Mouse (Mus musculus): ENCODE results near the gene Sowahc.
A peak's percentile ranks its signal among the peaks of the same experiment; 100 is the strongest.

Gene Sowahc

GRCm38 (mm10) chr10:59221473-59222270, at the start of gene Sowahc, which contains the start of gene Sept10:
TSS of gene Sowahc (plus strand) at chr10:59221953.
TSS of gene Sept10 (minus strand) at chr10:59221847.
- DNase-seq: peak; percentile 99

GRCm38 (mm10) chr10:59172539-59172938, 49.2 kb upstream of the Sowahc start:
- DNase-seq: no peak

DNA sequence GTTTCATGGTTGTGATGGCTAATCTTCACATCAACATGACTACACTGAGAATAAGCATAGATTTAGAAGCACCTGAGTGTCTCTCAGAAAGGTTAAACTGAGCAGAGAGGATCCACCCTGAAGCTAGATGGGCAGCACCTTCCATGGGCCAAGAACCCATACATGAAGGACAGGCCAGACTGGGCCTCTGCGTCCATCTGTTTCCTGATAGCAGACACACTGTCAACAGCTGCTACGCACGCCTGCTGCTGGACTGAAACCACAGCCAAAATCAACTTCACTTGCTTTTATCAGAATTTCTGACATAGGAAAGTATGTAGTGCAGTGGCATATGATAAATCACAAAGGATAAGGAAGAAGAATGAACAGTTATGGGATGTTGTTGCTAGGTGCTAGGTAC, 42.1 kb upstream of the Sowahc start:
- DNase-seq: no peak

GRCm38 (mm10) chr10:59182306-59182705, 39.4 kb upstream of the Sowahc start:
- DNase-seq: no peak

GRCm38 (mm10) chr10:59194891-59195290, 26.9 kb upstream of the Sowahc start:
- peak; percentile 75 to 80 for DNase-seq

DNA sequence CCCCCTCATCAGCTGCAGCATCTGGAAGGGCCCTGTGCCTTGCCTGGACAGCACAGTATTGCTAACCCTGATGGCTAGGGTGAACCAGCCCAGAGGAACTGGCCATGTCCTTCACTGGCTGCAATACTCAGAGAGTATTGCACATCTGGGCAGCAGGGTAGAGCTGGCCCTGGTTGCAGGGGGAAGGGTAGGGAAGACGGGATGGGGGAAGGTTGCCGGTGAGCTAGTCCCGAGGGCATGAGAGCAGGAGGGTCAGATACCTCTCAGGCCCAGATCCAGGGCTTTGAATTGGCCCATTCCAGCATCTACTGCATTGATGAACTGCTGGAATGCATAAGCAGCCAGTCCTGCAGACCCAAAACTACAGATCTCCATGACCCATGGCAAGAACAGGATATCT, 25.0 kb upstream of the Sowahc start:
- DNase-seq: no peak

GRCm38 (mm10) chr10:59200011-59200410, 21.7 kb upstream of the Sowahc start:
- no peak for DNase-seq

- DNase-seq: no peak
Observed at GRCm38 (mm10) chr10:59220824-59221472, 805 bp upstream of the Sowahc start.

GRCm38 (mm10) chr10:59222271-59223101, 733 bp downstream of the Sowahc start:
- peak; percentile 75 to 80 for DNase-seq

- DNase-seq: no peak
Observed at GRCm38 (mm10) chr10:59223301-59223700, 1.5 kb downstream of the Sowahc start.

- no peak for DNase-seq
Observed at GRCm38 (mm10) chr10:59223890-59224289, 2.1 kb downstream of the Sowahc start.

- no peak for DNase-seq
Observed at GRCm38 (mm10) chr10:59225137-59225536, 3.4 kb downstream of the Sowahc start.

DNA sequence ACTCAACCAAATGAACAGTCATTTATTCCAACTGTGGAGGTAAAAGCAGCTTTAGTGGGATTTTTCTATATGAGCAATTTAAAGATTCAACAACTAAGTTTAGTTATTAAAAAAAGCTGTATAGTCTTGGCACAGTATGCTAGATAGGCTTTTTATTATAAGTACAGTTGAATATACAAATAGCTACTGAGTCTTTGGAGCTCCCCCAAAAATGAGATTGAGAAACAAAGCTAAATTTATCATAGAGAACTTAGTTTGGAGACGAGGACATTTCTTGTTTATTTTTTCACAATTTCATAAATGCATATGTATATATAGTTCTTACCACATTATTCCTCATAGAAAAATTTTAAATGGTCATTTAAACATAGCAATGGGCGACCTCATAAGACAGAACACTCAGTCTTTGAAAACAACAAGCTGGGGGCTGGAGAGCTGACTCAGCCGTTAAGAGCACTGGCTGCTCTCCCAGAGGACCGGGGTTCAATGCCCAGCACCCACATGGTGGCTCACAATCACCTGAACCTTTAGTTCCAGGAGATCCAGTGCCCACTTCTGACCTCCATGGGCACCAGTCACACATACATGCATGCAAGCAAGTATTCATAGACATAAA, 7.6 kb downstream of the Sowahc start:
- no peak for DNase-seq

- no peak for DNase-seq
Observed at GRCm38 (mm10) chr10:59235227-59235626, 13.5 kb downstream of the Sowahc start.

DNA sequence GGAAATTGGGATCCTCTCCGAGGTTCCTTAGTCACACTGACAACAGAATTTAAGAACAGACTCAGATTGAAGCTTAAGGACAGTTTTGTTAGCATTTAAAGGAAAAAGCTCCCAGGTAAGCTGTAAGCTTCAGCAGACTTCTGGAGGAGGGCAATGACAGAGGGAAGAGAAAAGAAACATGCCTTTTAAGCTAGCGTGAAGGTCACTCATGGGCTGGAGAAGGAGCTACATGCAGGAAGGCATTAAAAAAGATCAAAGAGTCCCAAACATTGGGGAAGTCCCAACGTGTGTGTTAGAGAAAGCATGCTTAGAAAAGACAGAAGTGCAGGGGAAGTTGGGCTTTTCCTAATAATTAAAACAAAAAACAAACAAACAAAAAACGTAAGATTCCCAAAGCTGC, 14.1 kb downstream of the Sowahc start:
- no peak for DNase-seq

- DNase-seq: no peak
Observed at GRCm38 (mm10) chr10:59236486-59236885, 14.7 kb downstream of the Sowahc start.

- DNase-seq: no peak
Observed at GRCm38 (mm10) chr10:59237757-59238156, 16.0 kb downstream of the Sowahc start.

DNA sequence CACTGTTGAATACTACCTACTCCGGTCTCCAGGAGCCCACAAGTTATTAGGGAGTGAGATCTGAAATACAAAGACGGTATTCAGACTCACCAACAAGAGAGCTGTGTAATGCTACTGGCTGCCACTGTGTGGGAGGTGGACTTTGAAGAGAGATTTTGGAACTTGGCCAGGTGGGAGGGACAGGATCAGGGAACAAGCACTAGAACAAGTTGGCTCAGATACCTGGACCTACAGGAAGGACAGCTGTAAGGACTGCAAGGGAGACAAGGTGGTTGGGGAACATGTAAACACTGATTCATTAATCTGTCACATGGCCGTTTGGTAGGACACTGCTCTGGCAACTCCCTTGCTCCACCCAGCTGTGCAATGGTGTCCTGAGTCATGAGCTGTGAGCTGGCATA, 19.4 kb downstream of the Sowahc start:
- peak; percentile 25 to 50 for DNase-seq

- no peak for DNase-seq
Observed at GRCm38 (mm10) chr10:59249531-59249930, 27.8 kb downstream of the Sowahc start.

- DNase-seq: no peak
Observed at GRCm38 (mm10) chr10:59250679-59251078, 28.9 kb downstream of the Sowahc start.

DNA sequence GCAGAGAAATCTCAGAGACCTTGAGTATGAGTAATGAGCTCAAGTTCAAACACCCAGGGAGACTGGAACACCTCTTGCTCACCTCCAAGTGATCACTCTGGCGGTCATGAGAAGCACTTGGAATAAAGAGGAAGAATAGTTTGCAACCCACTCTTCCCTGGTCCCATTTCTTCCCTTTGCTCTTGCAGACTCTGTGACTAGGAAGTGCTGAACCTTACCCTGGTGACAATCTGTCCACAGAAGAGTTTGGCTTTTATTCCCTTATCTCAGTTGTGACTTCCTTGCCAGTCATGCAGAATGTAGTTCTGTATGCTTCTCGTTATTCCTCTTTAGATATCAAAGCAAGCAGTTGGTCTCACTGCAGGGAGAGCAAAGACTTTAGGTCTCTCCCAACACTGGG, 30.2 kb downstream of the Sowahc start:
- no peak for DNase-seq

DNA sequence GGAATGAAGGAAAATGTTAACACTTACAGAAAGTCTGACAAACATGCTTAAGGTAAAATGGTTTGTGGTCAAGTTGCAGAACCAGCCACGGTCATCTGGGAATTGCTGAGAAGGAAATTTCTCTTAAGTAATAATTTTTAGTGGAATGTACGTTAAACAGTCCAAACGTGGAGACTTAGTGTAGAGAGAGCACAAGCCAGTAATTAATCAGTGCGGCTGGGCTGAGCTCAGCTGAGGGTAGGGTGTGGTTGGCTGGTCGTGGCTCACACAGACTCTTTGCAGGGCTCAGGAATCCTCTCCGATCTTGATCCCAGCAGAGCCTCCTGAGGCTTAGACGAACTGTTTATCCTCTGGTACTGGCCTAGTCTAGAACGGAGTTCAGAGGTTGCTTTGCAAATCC, 30.6 kb downstream of the Sowahc start:
- DNase-seq: no peak

DNA sequence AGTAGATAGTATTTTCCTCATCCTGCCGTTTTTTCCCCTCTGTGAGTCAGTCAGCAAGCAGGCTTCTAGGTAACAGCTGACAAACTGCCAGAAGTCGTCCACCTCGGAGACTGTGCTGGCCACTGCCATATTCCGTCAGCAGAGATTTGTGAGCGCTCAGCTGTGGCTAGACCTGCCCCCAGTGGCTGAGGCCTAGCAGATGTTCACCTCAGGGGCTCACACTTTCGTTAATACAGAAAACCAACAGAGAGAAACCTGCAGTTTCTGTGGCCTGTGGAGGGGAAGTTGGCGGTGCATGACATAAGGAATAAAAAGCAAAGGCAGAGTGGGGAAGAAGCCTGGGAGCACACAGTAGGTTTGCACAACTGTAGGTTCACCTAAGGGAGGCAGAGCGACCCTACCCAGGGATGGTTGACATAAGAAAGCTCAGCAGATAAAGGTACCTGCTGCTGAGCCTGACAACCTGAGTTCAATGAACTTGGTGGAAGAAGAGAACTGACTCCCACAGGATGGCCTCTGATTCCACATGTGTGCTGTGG, 31.9 kb downstream of the Sowahc start:
- DNase-seq: no peak

Measured in cerebellum, postnatal 10 days (tissue).